Mouse (Mus musculus): Measurements from ENCODE around the gene Ube2c. TPM values are rescaled to one million over a fixed set of nuclear protein-coding genes. Genes with fewer than 3 reads are reported as not detected.
A peak's percentile ranks its signal among the peaks of the same experiment; 100 is the strongest.

Ube2c gene
- polyA plus RNA-seq, 1 experiment from 2014 or later: 455 TPM

DNA sequence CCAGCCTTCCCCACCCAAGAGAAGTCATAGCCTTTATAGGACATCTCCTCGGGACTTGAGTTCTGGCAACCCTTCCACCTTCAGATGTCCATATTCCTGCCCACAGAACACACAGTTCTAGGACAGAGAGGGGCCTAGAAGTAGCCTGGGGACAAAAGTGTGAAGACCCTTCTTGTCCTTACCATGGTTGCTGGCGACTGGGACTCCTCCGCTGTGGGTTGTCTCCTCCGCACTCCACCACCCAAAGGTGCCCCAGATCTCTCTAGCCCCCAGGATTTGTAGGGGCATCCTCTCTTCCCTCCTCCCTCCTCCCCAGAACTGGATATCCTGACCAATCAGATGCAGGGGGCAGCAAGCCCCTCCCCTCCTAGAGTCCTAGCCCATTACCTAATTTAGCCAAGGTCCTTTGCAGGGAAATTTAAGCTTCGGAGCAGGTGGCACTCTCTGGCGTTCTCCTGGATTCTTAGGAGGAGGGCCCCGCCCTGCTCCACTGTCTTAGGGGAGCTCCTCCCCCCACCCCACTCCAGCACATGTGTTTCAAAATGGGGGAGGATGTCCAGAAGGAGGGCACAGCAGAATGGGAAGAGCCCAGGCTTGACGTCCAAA lies 9.9 kb downstream of the Ube2c start, which contains the start of gene Tnnc2:
Gene Tnnc2 (minus strand): TSS at position 487 of the 606 bp plus-strand sequence.
- Histone ChIP-seq H3K4me3 (no peak within 1 kb of the TSS), H3K27me3 (0 out of 2 replicates have a peak, but pooled peaks cover 4% of the 10 kb centered on the region), H3K9me3 (no peaks in the 10 kb centered on the region), H3K36me3 (no peaks in the 10 kb centered on the region), H3K4me1 (no peaks in the 10 kb centered on the region), H3K27ac (replicated peaks) (no peak within 1 kb of the TSS), H3K4me2 (replicated peaks) (no peak within 1 kb of the TSS), H3K9ac (replicated peaks) (no peak within 1 kb of the TSS)
- ATAC-seq (ENCODE audit: low FRiP score, low read depth): no peak
- 76% methylated on average over 8 of the region's 8 CpGs for WGBS

DNA sequence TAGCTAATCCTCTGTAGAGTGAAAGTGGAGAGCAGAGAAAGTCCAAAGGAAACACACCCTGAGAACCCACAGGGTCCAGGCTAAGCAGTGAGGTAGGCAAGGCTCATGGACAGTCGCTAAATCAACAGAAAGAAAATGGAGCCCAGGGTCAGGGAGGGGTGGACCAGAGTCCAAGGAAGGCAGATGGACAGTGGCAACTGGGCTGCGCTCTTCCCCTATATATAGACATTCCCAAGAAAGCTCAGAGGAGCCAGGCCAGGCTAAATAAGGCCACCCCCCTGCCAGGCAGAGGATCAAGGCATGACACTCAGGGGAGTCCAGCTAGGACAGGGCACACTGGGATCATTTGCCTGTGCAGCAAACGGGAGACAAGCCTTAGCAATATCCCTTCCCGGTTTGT lies 12.2 kb downstream of the Ube2c start:
- no peak overlapping the region for H3K9ac ChIP-seq (replicated peaks)
- H3K4me2 ChIP-seq (replicated peaks): no peak overlapping the region
- no peaks in the 10 kb centered on the region for H3K36me3 ChIP-seq
- peaks cover 11% of the 10 kb centered on the region for H3K4me1 ChIP-seq
- no peak for ATAC-seq (ENCODE audit: low FRiP score, low read depth)
- no peaks in the 10 kb centered on the region for H3K9me3 ChIP-seq
- WGBS: 67% methylated on average over 4 of the region's 4 CpGs
- no peak overlapping the region for H3K4me3 ChIP-seq
- 0 out of 2 replicates have a peak, but pooled peaks cover 2% of the 10 kb centered on the region for H3K27me3 ChIP-seq
- H3K27ac ChIP-seq (replicated peaks): no peak overlapping the region

DNA sequence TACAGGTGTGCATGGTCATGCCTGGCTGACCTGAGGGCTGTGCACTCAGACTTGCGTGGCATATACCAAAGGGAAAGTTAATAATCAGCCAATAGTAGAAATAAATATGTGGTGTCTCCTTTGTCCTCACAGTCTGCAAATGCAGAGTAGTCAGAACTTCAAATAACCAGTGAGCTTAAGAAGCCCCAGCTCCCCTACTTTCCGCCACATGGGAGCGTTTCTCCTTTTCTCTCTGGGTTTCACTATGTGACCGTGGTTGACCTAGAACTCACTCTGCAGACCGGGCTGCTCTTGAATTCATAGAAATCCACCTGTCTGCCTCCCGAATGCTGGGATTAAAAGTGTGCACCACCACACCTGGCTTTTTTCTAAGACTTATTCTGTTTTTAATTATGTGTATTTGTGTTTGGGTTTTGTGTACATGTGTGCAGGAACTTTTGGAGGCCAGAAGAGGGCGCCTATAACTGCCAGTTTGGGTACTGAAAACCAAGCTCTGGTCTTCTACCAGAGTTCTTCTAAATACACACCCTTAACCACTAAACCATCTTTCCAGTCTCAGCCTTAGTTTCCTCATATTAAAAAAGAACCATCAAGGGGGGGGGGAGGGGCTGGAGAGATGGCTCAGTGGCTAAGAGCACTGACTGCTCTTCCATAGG lies 14.4 kb downstream of the Ube2c start:
- H3K9ac ChIP-seq (replicated peaks): no peak overlapping the region
- H3K9me3 ChIP-seq: no peaks in the 10 kb centered on the region
- 80% methylated on average over 7 of the region's 7 CpGs for WGBS
- H3K36me3 ChIP-seq: 0 out of 2 replicates have a peak, but pooled peaks cover 2% of the 10 kb centered on the region
- H3K4me2 ChIP-seq (replicated peaks): no peak overlapping the region
- peaks cover 11% of the 10 kb centered on the region for H3K4me1 ChIP-seq
- no peak overlapping the region for H3K4me3 ChIP-seq
- ATAC-seq (ENCODE audit: low FRiP score, low read depth): no peak
- H3K27ac ChIP-seq (replicated peaks): no peak overlapping the region
- 0 out of 2 replicates have a peak, but pooled peaks cover 4% of the 10 kb centered on the region for H3K27me3 ChIP-seq

DNA sequence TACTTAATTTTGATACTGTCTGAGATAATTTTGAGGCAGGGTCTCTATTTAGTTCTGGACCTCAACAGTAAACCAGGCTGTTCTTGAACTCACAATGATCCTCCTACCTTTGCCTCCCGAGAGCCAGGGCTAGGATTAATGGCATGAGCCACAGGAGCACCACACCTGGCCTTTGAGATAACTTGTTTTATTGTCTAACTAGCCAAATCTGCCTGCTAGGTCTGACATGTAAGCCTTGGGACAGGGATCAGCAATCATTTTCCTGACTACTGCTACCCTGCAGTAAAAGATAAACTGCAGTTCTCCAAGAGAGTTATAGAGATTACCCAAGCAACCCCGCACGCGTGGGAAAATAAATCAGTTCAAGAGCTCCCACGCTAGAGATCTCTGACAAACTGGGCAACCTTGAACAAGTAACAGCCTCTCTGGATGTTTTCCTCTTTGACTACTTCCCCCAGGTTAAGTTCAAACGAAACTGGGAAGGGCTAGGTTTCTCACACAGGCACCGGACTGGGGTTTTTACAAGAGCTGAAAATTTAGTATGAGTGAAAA lies 15.2 kb downstream of the Ube2c start:
- 16% methylated on average over 7 of the region's 7 CpGs for WGBS
- Histone ChIP-seq H3K9me3 (no peaks in the 10 kb centered on the region), H3K4me3 (peak overlapping the region; percentile 64), H3K4me1 (peaks cover 11% of the 10 kb centered on the region), H3K27ac (replicated peaks) (no peak overlapping the region), H3K36me3 (0 out of 2 replicates have a peak, but pooled peaks cover 3% of the 10 kb centered on the region), H3K27me3 (0 out of 2 replicates have a peak, but pooled peaks cover 4% of the 10 kb centered on the region), H3K4me2 (replicated peaks) (peak overlapping the region; percentile 82), H3K9ac (replicated peaks) (peak overlapping the region; percentile 60; the same call in 1 of the 2 replicates)
- no peak for ATAC-seq (ENCODE audit: low FRiP score, low read depth)

DNA sequence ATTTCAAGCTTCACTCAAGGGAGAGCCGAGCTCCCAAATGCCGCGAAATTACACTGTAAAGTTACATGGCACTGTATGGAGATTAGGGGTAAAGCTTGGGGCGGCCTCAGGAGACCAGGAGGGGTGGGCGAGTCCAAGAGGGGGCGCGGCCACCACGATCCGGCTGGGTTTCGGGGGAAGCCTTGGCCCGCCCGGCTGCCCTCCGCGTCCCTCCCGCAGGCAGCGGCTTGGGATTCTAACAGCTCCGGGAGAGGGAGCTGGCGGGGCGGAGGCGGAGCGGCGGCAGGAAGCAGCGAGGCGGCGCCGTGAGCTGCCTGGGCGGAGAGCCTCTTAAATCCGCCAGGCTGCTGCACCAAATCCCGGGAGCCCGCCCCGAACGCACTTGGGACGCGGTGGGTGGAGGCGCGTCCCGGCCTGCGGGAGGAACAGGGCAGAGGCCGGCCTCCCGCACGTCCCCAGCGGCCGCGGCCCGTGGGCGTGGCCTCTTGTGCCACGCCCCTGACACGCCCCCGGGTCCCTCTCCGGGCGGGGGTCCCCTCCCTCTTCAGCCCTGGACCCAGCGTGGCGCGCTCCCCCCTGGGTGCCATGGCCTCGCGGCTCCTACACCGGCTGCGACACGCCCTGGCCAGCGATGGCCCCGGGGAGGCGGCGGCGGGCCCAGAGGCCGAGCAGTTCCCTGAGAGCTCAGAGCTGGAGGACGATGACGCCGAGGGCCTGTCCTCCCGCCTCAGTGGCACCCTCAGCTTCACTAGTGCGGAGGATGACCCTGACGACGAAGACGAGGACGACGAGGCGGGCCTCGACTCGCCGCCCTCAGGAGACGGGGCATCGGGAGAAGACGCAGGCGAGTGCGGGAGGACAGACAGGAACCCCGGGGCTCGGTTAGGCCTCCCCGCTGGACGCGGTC lies 16.0 kb downstream of the Ube2c start, which contains the start of gene Snx21:
Gene Snx21 (plus strand): TSS at position 343 of the 907 bp plus-strand sequence.
- H3K27ac ChIP-seq (replicated peaks): peak within 1 kb of the TSS; percentile 69
- H3K4me3 ChIP-seq: peak within 1 kb of the TSS; percentile 64

DNA sequence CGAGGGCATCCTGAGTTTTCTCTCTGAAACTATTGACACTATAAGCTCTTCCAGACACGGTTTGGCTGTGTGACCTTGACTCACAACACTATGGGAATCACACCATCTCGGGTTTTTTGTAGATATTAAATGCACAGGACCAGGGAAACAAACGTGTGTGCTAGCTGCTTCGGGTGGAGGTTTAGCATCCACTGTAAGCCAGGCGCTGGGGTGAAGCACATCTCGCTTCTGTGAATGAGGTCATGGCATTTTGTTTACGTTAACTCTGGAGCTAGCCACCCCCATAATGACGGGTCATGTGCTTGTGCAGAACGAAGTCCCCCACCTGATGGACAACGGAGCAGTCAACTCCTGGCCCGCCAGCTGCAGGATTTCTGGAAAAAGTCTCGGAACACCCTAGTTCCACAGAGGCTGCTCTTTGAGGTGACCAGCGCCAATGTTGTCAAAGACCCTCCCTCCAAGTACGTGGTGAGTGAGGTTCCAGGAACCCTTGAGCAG lies 16.7 kb downstream of the Ube2c start:
- peaks cover 11% of the 10 kb centered on the region; the same call in 1 of the 2 replicates for H3K36me3 ChIP-seq
- H3K4me3 ChIP-seq: peak overlapping the region; percentile 64
- H3K4me1 ChIP-seq: peaks cover 11% of the 10 kb centered on the region
- H3K9me3 ChIP-seq: no peaks in the 10 kb centered on the region
- H3K27me3 ChIP-seq: 0 out of 2 replicates have a peak, but pooled peaks cover 4% of the 10 kb centered on the region
- H3K27ac ChIP-seq (replicated peaks): no peak overlapping the region
- H3K4me2 ChIP-seq (replicated peaks): peak overlapping the region; percentile 82
- H3K9ac ChIP-seq (replicated peaks): peak overlapping the region; percentile 60
- WGBS: 11% methylated on average over 15 of the region's 15 CpGs
- ATAC-seq (ENCODE audit: low FRiP score, low read depth): peak; percentile 14; the same call in 1 of the 2 replicates

More for the DNA sequence above, 16.0 kb downstream of the Ube2c start, which contains the start of gene Snx21:
- peak; percentile 90 for ATAC-seq (ENCODE audit: low FRiP score, low read depth)
- peak within 1 kb of the TSS; percentile 82 for H3K4me2 ChIP-seq (replicated peaks)
- under 1% methylated on average over 83 of the region's 89 CpGs for WGBS
- no peaks in the 10 kb centered on the region for H3K9me3 ChIP-seq
- 0 out of 2 replicates have a peak, but pooled peaks cover 4% of the 10 kb centered on the region for H3K36me3 ChIP-seq
- peak within 1 kb of the TSS; percentile 60 for H3K9ac ChIP-seq (replicated peaks)
- H3K4me1 ChIP-seq: peaks cover 11% of the 10 kb centered on the region
- H3K27me3 ChIP-seq: 0 out of 2 replicates have a peak, but pooled peaks cover 4% of the 10 kb centered on the region

DNA sequence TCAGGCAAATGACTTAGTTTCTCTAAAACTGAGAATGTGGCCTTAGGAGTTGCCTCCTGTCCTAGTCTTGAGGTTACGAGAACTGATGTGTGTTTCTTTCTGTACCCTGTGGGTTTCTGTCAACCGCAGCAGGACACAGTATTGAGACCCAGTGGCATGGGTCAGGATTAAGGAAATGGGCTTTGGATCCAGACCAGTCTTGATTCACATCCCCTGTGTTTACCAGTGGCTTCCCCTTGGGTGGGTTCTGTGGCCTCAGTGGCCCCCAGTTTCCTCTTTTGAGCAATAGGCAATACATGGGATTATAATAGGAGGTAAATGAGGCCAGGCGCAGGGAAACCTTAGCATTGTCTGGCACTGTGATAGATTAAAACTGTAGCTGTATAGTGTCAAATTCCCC lies 17.3 kb downstream of the Ube2c start:
- peaks cover 11% of the 10 kb centered on the region for H3K4me1 ChIP-seq
- H3K9me3 ChIP-seq: no peaks in the 10 kb centered on the region
- H3K27me3 ChIP-seq: 0 out of 2 replicates have a peak, but pooled peaks cover 4% of the 10 kb centered on the region
- H3K27ac ChIP-seq (replicated peaks): no peak overlapping the region
- 87% methylated on average over 3 of the region's 3 CpGs for WGBS
- no peak for ATAC-seq (ENCODE audit: low FRiP score, low read depth)
- peak overlapping the region; percentile 82 for H3K4me2 ChIP-seq (replicated peaks)
- H3K4me3 ChIP-seq: no peak overlapping the region
- H3K9ac ChIP-seq (replicated peaks): no peak overlapping the region
- H3K36me3 ChIP-seq: peaks cover 17% of the 10 kb centered on the region

DNA sequence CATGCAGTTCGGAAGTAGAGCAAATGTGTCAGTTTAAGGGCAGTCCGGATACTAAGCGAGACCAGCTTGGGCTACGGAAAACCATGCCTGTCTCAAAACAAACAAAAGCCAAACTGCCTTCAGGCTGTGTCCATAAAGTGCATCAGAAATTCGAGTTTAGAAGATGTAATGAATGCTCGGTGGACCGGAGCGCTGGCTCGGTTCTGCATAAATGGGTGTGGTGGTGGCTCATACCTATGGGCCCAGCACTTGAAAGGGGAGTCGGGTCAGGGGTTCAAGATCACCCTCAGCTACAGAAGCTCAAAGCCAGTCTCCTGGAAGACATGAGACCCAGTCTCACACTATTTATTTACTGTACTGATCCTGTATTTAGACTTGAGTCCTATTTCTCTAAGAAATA lies 18.1 kb downstream of the Ube2c start:
- WGBS: 84% methylated on average over 10 of the region's 10 CpGs

DNA sequence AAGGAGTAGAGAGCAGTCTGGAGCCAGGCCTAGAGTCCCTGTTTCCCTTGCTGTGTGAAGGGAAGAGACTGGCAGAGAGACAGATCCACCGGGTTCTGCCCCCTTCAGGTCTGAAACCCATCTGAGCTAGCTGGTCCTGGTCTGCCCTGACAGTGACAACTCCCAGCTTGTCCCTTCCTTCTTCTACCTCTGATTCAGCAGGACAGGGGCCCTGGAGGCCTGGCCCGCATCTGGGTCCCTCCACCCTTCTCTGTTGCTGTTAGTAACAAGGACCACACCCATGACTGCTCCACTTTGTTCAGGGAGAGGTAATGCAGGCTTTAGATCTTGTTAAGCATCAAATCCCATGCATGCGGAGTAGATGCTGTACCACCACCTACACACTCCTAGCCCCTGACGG lies 18.7 kb downstream of the Ube2c start:
- peaks cover 30% of the 10 kb centered on the region for H3K36me3 ChIP-seq
- H3K4me3 ChIP-seq: no peak overlapping the region
- 73% methylated on average over 4 of the region's 4 CpGs for WGBS
- H3K27me3 ChIP-seq: 0 out of 2 replicates have a peak, but pooled peaks cover 4% of the 10 kb centered on the region
- no peak overlapping the region for H3K27ac ChIP-seq (replicated peaks)
- peaks cover 13% of the 10 kb centered on the region for H3K4me1 ChIP-seq
- ATAC-seq (ENCODE audit: low FRiP score, low read depth): no peak
- no peaks in the 10 kb centered on the region for H3K9me3 ChIP-seq
- no peak overlapping the region for H3K4me2 ChIP-seq (replicated peaks)
- H3K9ac ChIP-seq (replicated peaks): 0 out of 2 replicates have a peak overlapping the region, but pooled peaks have one; percentile 28

More for the DNA sequence above, 18.1 kb downstream of the Ube2c start:
- no peaks in the 10 kb centered on the region for H3K9me3 ChIP-seq
- H3K9ac ChIP-seq (replicated peaks): no peak overlapping the region
- H3K27ac ChIP-seq (replicated peaks): no peak overlapping the region
- ATAC-seq (ENCODE audit: low FRiP score, low read depth): no peak
- no peak overlapping the region for H3K4me2 ChIP-seq (replicated peaks)
- H3K36me3 ChIP-seq: peaks cover 24% of the 10 kb centered on the region
- H3K27me3 ChIP-seq: 0 out of 2 replicates have a peak, but pooled peaks cover 4% of the 10 kb centered on the region
- peaks cover 11% of the 10 kb centered on the region for H3K4me1 ChIP-seq
- no peak overlapping the region for H3K4me3 ChIP-seq

DNA sequence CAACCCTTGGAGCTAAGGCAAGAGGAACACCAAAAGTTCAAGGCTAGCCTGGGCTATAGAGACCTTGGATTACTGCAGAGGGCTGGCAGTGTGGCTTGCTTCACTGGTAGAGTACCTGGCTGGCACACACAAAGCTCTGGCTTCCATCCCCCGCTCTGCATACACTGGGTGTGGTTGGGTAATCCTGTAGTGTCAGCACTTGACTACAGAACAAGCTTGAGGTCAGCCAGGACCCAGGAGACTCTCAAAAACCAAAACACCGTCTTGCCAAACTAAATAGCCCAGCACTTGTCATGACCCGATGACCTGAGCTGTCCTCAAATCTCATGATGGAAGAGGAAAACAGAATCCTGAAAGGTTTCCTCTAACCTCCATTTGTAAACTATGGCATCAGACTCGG lies 20.8 kb downstream of the Ube2c start:
- H3K9ac ChIP-seq (replicated peaks): no peak overlapping the region
- H3K4me1 ChIP-seq: peaks cover 8% of the 10 kb centered on the region
- WGBS: 89% methylated on average over 4 of the region's 4 CpGs
- no peak overlapping the region for H3K4me3 ChIP-seq
- ATAC-seq (ENCODE audit: low FRiP score, low read depth): no peak
- H3K27me3 ChIP-seq: 0 out of 2 replicates have a peak, but pooled peaks cover 4% of the 10 kb centered on the region
- peaks cover 42% of the 10 kb centered on the region for H3K36me3 ChIP-seq
- no peak overlapping the region for H3K27ac ChIP-seq (replicated peaks)
- no peaks in the 10 kb centered on the region for H3K9me3 ChIP-seq
- H3K4me2 ChIP-seq (replicated peaks): no peak overlapping the region

DNA sequence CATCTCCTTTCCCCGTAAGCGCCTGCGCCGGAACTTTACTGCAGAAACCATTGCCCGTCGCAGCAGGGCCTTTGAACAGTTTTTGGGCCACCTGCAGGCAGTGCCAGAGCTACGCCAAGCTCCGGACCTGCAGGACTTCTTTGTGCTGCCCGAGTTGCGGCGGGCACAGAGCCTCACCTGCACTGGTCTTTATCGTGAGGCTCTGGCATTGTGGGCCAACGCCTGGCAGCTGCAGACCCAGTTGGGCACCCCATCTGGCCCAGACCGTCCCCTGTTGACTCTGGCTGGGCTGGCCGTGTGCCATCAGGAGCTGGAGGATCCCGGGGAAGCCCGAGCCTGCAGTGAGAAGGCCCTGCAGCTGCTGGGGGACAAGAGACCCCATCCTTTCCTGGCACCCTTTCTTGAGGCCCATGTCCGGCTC lies 22.2 kb downstream of the Ube2c start:
- no peak overlapping the region for H3K27ac ChIP-seq (replicated peaks)
- H3K9ac ChIP-seq (replicated peaks): no peak overlapping the region
- H3K4me1 ChIP-seq: 0 out of 2 replicates have a peak, but pooled peaks cover 2% of the 10 kb centered on the region
- H3K4me2 ChIP-seq (replicated peaks): no peak overlapping the region
- 92% methylated on average over 18 of the region's 18 CpGs for WGBS
- 0 out of 2 replicates have a peak, but pooled peaks cover 4% of the 10 kb centered on the region for H3K27me3 ChIP-seq
- H3K36me3 ChIP-seq: peaks cover 56% of the 10 kb centered on the region
- no peaks in the 10 kb centered on the region for H3K9me3 ChIP-seq
- ATAC-seq (ENCODE audit: low FRiP score, low read depth): no peak
- H3K4me3 ChIP-seq: no peak overlapping the region

Data from midbrain, embryonic 12.5 days (tissue).